Mouse (Mus musculus) forebrain, postnatal 0 days (tissue): Measurements from ENCODE around the gene Acot1. TPM values are rescaled to one million over a fixed set of nuclear protein-coding genes. Genes with fewer than 3 reads are reported as not detected.
"Not testable (repeated sequence)": the region's sequence is repeated elsewhere in the genome, so short reads cannot be mapped to it uniquely, and the experiment has no call there.

Source experiments
- ATAC-seq: fragments of 200-750 bp; cut with Nextera tagmentation; 2 replicates; pipeline ENCODE4 v1.8.0; 2017; ENCODE audit warnings: mild to moderate bottlenecking, moderate library complexity
- DNase-seq: peaks from one replicate; pipeline ENCODE4 v3.0.0-alpha.2; 2015
- H3K27ac ChIP-seq: fragments of 300-500 bp; sonication (generic); 2 replicates; pipeline ENCODE4 v1.5.1; 2014; ENCODE audit warnings: low read depth, mild to moderate bottlenecking, antibody characterized with exemption, low read length, moderate library complexity, mixed read lengths
- H3K27me3 ChIP-seq: fragments of 300-500 bp; sonication (generic); 2 replicates; pipeline ENCODE4 v1.6.1; 2014; ENCODE audit warnings: mild to moderate bottlenecking, low read length, mixed read lengths; ENCODE audit not compliant: insufficient read depth
- H3K36me3 ChIP-seq: fragments of 300-500 bp; sonication (generic); 2 replicates; pipeline ENCODE4 v1.6.1; 2014; ENCODE audit warnings: mild to moderate bottlenecking, moderate library complexity; ENCODE audit not compliant: insufficient read depth
- H3K4me1 ChIP-seq: fragments of 300-500 bp; sonication (generic); 2 replicates; pipeline ENCODE4 v1.6.1; 2014; ENCODE audit warnings: antibody characterized with exemption; ENCODE audit not compliant: insufficient read depth
- H3K4me2 ChIP-seq: fragments of 300-500 bp; sonication (generic); 2 replicates; pipeline ENCODE4 v1.6.1; 2014; ENCODE audit warnings: low read depth, mild to moderate bottlenecking, moderate library complexity
- H3K4me3 ChIP-seq: fragments of 300-500 bp; sonication (generic); 2 replicates; pipeline ENCODE4 v1.5.1; 2014; ENCODE audit warnings: low read depth, low read length, mixed read lengths
- H3K9ac ChIP-seq: fragments of 300-500 bp; sonication (generic); 2 replicates; pipeline ENCODE4 v1.6.1; 2014; ENCODE audit warnings: mild to moderate bottlenecking
- H3K9me3 ChIP-seq: fragments of 300-500 bp; sonication (generic); 2 replicates; pipeline ENCODE4 v1.6.1; 2016; ENCODE audit warnings: low read length
- CTCF ChIP-seq: sonication (generic); IDR thresholded peaks from 2 replicates; pipeline ENCODE4 v1.5.1; 2016; ENCODE audit warnings: antibody characterized with exemption, control low read depth, low read depth
- WGBS: fragments of 180-500 bp; shearing (Covaris S2); extraction: QIAGEN DNeasy Blood & Tissue Kit; methylation state at CpG from one replicate; pipeline ENCODE4 v1.1.7; 2014; 5-methylcytosine and 5-hydroxymethylcytosine counted together
- polyA plus RNA-seq: library from polyadenylated mRNA; unstranded; fragments of >200 nt; fragmentation: Nextera tagmentation; extraction: Ambion mirVana; gene quantifications from 2 replicates; pipeline ENCODE4 v1.2.1, GENCODE M21; 2015
- total RNA-seq: library from RNA; depleted of rRNA; stranded (reverse); fragments of >200 nt; gene quantifications from 2 replicates; pipeline ENCODE4 v1.2.3, GENCODE M21; 2014

Acot1 gene
- total and polyA plus RNA-seq, 2 experiments from 2014 or later = 87.1 to 119 TPM

GRCm38 (mm10) chr12:84030659-84031332 lies 21.5 kb downstream of the Acot1 start:
- no peak overlapping the region for H3K27ac ChIP-seq
- ATAC-seq (peak; percentile 69; the same call in 1 of the 2 replicates), DNase-seq (peak; percentile 81)
- no peak overlapping the region for H3K4me3 ChIP-seq
- no peaks in the 10 kb centered on the region for H3K9me3 ChIP-seq
- no peaks in the 10 kb centered on the region for H3K36me3 ChIP-seq
- no peaks in the 10 kb centered on the region for H3K4me1 ChIP-seq
- no peaks in the 10 kb centered on the region for H3K27me3 ChIP-seq
- no peak overlapping the region for H3K9ac ChIP-seq
- no peak overlapping the region for H3K4me2 ChIP-seq
- WGBS = 69% methylated on average over 4 of the region's 4 CpGs
- peak; percentile 86 for TF ChIP-seq CTCF

GRCm38 (mm10) chr12:84032854-84033253 lies 23.6 kb downstream of the Acot1 start:
- WGBS = 90% methylated on average over 4 of the region's 4 CpGs
- Histone ChIP-seq H3K9me3 (no peaks in the 10 kb centered on the region), H3K36me3 (no peaks in the 10 kb centered on the region), H3K27me3 (no peaks in the 10 kb centered on the region), H3K4me3 (no peak overlapping the region), H3K4me1 (no peaks in the 10 kb centered on the region), H3K27ac (no peak overlapping the region), H3K9ac (no peak overlapping the region), H3K4me2 (no peak overlapping the region)
- no peak for TF ChIP-seq CTCF
- no peak for ATAC-seq
- no peak for DNase-seq

GRCm38 (mm10) chr12:84033302-84033701 lies 24.0 kb downstream of the Acot1 start:
- not testable (repeated sequence) for H3K27me3 ChIP-seq, H3K9me3 ChIP-seq, H3K9ac ChIP-seq, H3K4me1 ChIP-seq, ATAC-seq, H3K4me2 ChIP-seq, H3K27ac ChIP-seq, H3K4me3 ChIP-seq, DNase-seq, H3K36me3 ChIP-seq
- 84% methylated on average over 2 of the region's 2 CpGs for WGBS

- ATAC-seq = no peak
- H3K4me3 ChIP-seq = no peak overlapping the region
Observed at GRCm38 (mm10) chr12:84034108-84034507, 24.8 kb downstream of the Acot1 start.

GRCm38 (mm10) chr12:84038241-84038640 lies 29.0 kb downstream of the Acot1 start, which contains the start of gene Acot4:
Gene Acot4, plus strand, starts transcription at chr12:84038379.
- H3K27me3 ChIP-seq, H3K9me3 ChIP-seq, H3K27ac ChIP-seq, H3K4me1 ChIP-seq, H3K36me3 ChIP-seq: not testable (repeated sequence)
- Histone ChIP-seq H3K4me2 (peak within 1 kb of the TSS; percentile 64), H3K4me3 (peak within 1 kb of the TSS; percentile 45), H3K9ac (peak within 1 kb of the TSS; percentile 53)
- 14% methylated on average over 24 of the region's 32 CpGs for WGBS
- DNase-seq = peak; percentile 26
- peak; percentile 64 for ATAC-seq

More at GRCm38 (mm10) chr12:84034108-84034507, 24.8 kb downstream of the Acot1 start:
- Histone ChIP-seq H3K9ac (no peak overlapping the region), H3K4me1 (no peaks in the 10 kb centered on the region), H3K27ac (no peak overlapping the region), H3K4me2 (no peak overlapping the region), H3K27me3 (no peaks in the 10 kb centered on the region), H3K9me3 (no peaks in the 10 kb centered on the region), H3K36me3 (no peaks in the 10 kb centered on the region)
- WGBS = 79% methylated on average over 4 of the region's 4 CpGs
- DNase-seq = no peak
- no peak for TF ChIP-seq CTCF

GRCm38 (mm10) chr12:84038691-84039111 lies 29.4 kb downstream of the Acot1 start, which contains the start of gene Gm49366:
Gene Gm49366, plus strand, starts transcription at chr12:84038935.
- H3K27ac ChIP-seq, H3K9me3 ChIP-seq, H3K4me1 ChIP-seq, H3K27me3 ChIP-seq, H3K36me3 ChIP-seq: not testable (repeated sequence)
- DNase-seq = peak; percentile 43
- H3K4me2 ChIP-seq = peak within 1 kb of the TSS; percentile 64
- H3K4me3 ChIP-seq = peak within 1 kb of the TSS; percentile 45
- 5% methylated on average over 38 of the region's 39 CpGs for WGBS
- peak; percentile 71; the same call in 1 of the 2 replicates for ATAC-seq
- peak within 1 kb of the TSS; percentile 53 for H3K9ac ChIP-seq

GRCm38 (mm10) chr12:84042248-84042647 lies 33.0 kb downstream of the Acot1 start:
- ATAC-seq (no peak), DNase-seq (no peak)
- Histone ChIP-seq H3K27ac (no peak overlapping the region), H3K4me2 (no peak overlapping the region), H3K36me3 (no peaks in the 10 kb centered on the region), H3K9me3 (no peaks in the 10 kb centered on the region; the same call in 1 of the 2 replicates), H3K27me3 (no peaks in the 10 kb centered on the region), H3K9ac (no peak overlapping the region), H3K4me3 (no peak overlapping the region), H3K4me1 (no peaks in the 10 kb centered on the region)
- 91% methylated on average over 5 of the region's 5 CpGs for WGBS
- no peak for TF ChIP-seq CTCF
